Mouse (Mus musculus): ENCODE results near the gene Ptprb. TPM values are rescaled to one million over a fixed set of nuclear protein-coding genes. Genes with fewer than 3 reads are reported as not detected.

Ptprb gene
- total RNA-seq, 1 experiment, result 0.62 TPM

GRCm38 (mm10) chr10:116261559-116261958 lies 13.8 kb upstream of the Ptprb start:
- in situ Hi-C loops (cut with MboI; ENCODE audit: low sequenced_read_pairs in 2 of 2, unreplicated experiment in 2 of 2), result no loop called here
- no peaks in the 10 kb centered on the region for H3K9me3 ChIP-seq (ENCODE audit: control insufficient read depth, insufficient read depth, low read depth, low read length)
- no peak for DNase-seq (ENCODE audit: low read depth, low spot score)
- H3K4me1 ChIP-seq (ENCODE audit: control insufficient read depth in 2 of 2, insufficient read depth in 2 of 2, low read length in 2 of 2, poor library complexity in 1 of 2), result peaks cover 0 to 2% of the 10 kb centered on the region in 2 experiments; a peak in 3 of 4 replicates
- no peaks in the 10 kb centered on the region for H3K36me3 ChIP-seq (ENCODE audit: control insufficient read depth, insufficient read depth, low read length, poor library complexity, severe bottlenecking)
- TF ChIP-seq HCFC1 (IDR thresholded peaks at IDR 0.05; ENCODE audit: borderline replicate concordance, insufficient read depth, low read length), result no peak
- no peak for TF ChIP-seq MAFK (IDR thresholded peaks at IDR 0.05; ENCODE audit: insufficient read depth, low read depth, low read length)
- no peak for TF ChIP-seq ZC3H11A (IDR thresholded peaks at IDR 0.05; ENCODE audit: borderline replicate concordance, low read depth, low read length)
- TF ChIP-seq ZNF384 (IDR thresholded peaks at IDR 0.05; ENCODE audit: low read depth, low read length), result no peak
- no peak for TF ChIP-seq CHD2 (IDR thresholded peaks at IDR 0.05; ENCODE audit: low read depth, low read length)
- no peak overlapping the region for H3K9ac ChIP-seq (ENCODE audit: insufficient read depth, low read depth, low read length, poor library complexity, severe bottlenecking)
- H3K4me3 ChIP-seq (ENCODE audit: insufficient read depth in 1 of 2, low read depth in 1 of 2, low read length in 2 of 2, poor library complexity in 1 of 2, severe bottlenecking in 1 of 2), result no peak overlapping the region
- H3K27ac ChIP-seq (ENCODE audit: insufficient read depth, low read depth, low read length, poor library complexity, severe bottlenecking), result no peak overlapping the region

- Histone ChIP-seq H3K9ac (ENCODE audit: insufficient read depth, low read depth, low read length, poor library complexity, severe bottlenecking) (no peak overlapping the region), H3K36me3 (ENCODE audit: control insufficient read depth, insufficient read depth, low read length, poor library complexity, severe bottlenecking) (no peaks in the 10 kb centered on the region), H3K4me3 (ENCODE audit: insufficient read depth in 1 of 2, low read depth in 1 of 2, low read length in 2 of 2, poor library complexity in 1 of 2, severe bottlenecking in 1 of 2) (no peak overlapping the region), H3K4me1 (ENCODE audit: control insufficient read depth in 2 of 2, insufficient read depth in 2 of 2, low read length in 2 of 2, poor library complexity in 1 of 2) (peaks cover 2% of the 10 kb centered on the region in 2 experiments), H3K27ac (ENCODE audit: insufficient read depth, low read depth, low read length, poor library complexity, severe bottlenecking) (no peak overlapping the region), H3K9me3 (ENCODE audit: control insufficient read depth, insufficient read depth, low read depth, low read length) (no peaks in the 10 kb centered on the region)
- TF ChIP-seq MAFK (IDR thresholded peaks at IDR 0.05; ENCODE audit: insufficient read depth, low read depth, low read length), result no peak
- no peak for TF ChIP-seq ZC3H11A (IDR thresholded peaks at IDR 0.05; ENCODE audit: borderline replicate concordance, low read depth, low read length)
- in situ Hi-C loops (cut with MboI; ENCODE audit: low sequenced_read_pairs in 2 of 2, unreplicated experiment in 2 of 2), result no loop called here
- DNase-seq (ENCODE audit: low read depth, low spot score), result no peak
Measured at GRCm38 (mm10) chr10:116264521-116264920, 10.8 kb upstream of the Ptprb start.

GRCm38 (mm10) chr10:116266561-116267433 lies 8.5 kb upstream of the Ptprb start:
- TF ChIP-seq ZNF384 (IDR thresholded peaks at IDR 0.05; ENCODE audit: low read depth, low read length), result no peak
- no peak for TF ChIP-seq MAFK (IDR thresholded peaks at IDR 0.05; ENCODE audit: insufficient read depth, low read depth, low read length)
- TF ChIP-seq CHD2 (IDR thresholded peaks at IDR 0.05; ENCODE audit: low read depth, low read length), result no peak
- TF ChIP-seq ZC3H11A (IDR thresholded peaks at IDR 0.05; ENCODE audit: borderline replicate concordance, low read depth, low read length), result no peak
- no peak for TF ChIP-seq HCFC1 (IDR thresholded peaks at IDR 0.05; ENCODE audit: borderline replicate concordance, insufficient read depth, low read length)
- DNase-seq (ENCODE audit: low read depth, low spot score), result no peak
- Histone ChIP-seq H3K9me3 (ENCODE audit: control insufficient read depth, insufficient read depth, low read depth, low read length) (no peaks in the 10 kb centered on the region), H3K36me3 (ENCODE audit: control insufficient read depth, insufficient read depth, low read length, poor library complexity, severe bottlenecking) (no peaks in the 10 kb centered on the region), H3K4me1 (ENCODE audit: control insufficient read depth in 2 of 2, insufficient read depth in 2 of 2, low read length in 2 of 2, poor library complexity in 1 of 2) (peaks cover 0 to 2% of the 10 kb centered on the region in 2 experiments; a peak in 1 of 4 replicates), H3K4me3 (ENCODE audit: insufficient read depth in 1 of 2, low read depth in 1 of 2, low read length in 2 of 2, poor library complexity in 1 of 2, severe bottlenecking in 1 of 2) (no peak overlapping the region), H3K27ac (ENCODE audit: insufficient read depth, low read depth, low read length, poor library complexity, severe bottlenecking) (no peak overlapping the region), H3K9ac (ENCODE audit: insufficient read depth, low read depth, low read length, poor library complexity, severe bottlenecking) (no peak overlapping the region)
- in situ Hi-C loops (cut with MboI; ENCODE audit: low sequenced_read_pairs in 2 of 2, unreplicated experiment in 2 of 2), result no loop called here

- Histone ChIP-seq H3K36me3 (ENCODE audit: control insufficient read depth, insufficient read depth, low read length, poor library complexity, severe bottlenecking) (no peaks in the 10 kb centered on the region), H3K27ac (ENCODE audit: insufficient read depth, low read depth, low read length, poor library complexity, severe bottlenecking) (no peak overlapping the region), H3K4me1 (ENCODE audit: control insufficient read depth in 2 of 2, insufficient read depth in 2 of 2, low read length in 2 of 2, poor library complexity in 1 of 2) (peaks cover 0 to 4% of the 10 kb centered on the region in 2 experiments; a peak in 1 of 4 replicates), H3K9ac (ENCODE audit: insufficient read depth, low read depth, low read length, poor library complexity, severe bottlenecking) (no peak overlapping the region), H3K4me3 (ENCODE audit: insufficient read depth in 1 of 2, low read depth in 1 of 2, low read length in 2 of 2, poor library complexity in 1 of 2, severe bottlenecking in 1 of 2) (no peak overlapping the region), H3K9me3 (ENCODE audit: control insufficient read depth, insufficient read depth, low read depth, low read length) (no peaks in the 10 kb centered on the region)
- no peak for DNase-seq (ENCODE audit: low read depth, low spot score)
- no peak for TF ChIP-seq MAFK (IDR thresholded peaks at IDR 0.05; ENCODE audit: insufficient read depth, low read depth, low read length)
- TF ChIP-seq HCFC1 (IDR thresholded peaks at IDR 0.05; ENCODE audit: borderline replicate concordance, insufficient read depth, low read length), result no peak
- no peak for TF ChIP-seq ZNF384 (IDR thresholded peaks at IDR 0.05; ENCODE audit: low read depth, low read length)
- no peak for TF ChIP-seq CHD2 (IDR thresholded peaks at IDR 0.05; ENCODE audit: low read depth, low read length)
- TF ChIP-seq ZC3H11A (IDR thresholded peaks at IDR 0.05; ENCODE audit: borderline replicate concordance, low read depth, low read length), result no peak
- in situ Hi-C loops (cut with MboI; ENCODE audit: low sequenced_read_pairs in 2 of 2, unreplicated experiment in 2 of 2), result no loop called here
Measured at GRCm38 (mm10) chr10:116267434-116267822, 7.9 kb upstream of the Ptprb start.
